Mouse (Mus musculus): Measurements from ENCODE around the gene Tdo2. TPM values are rescaled to one million over a fixed set of nuclear protein-coding genes. Genes with fewer than 3 reads are reported as not detected.

Tdo2 gene
- 0.04 and 0.40 TPM in 2 replicates for polyA plus RNA-seq (2012; rRNA removed)

- no peak for DNase-seq (ENCODE audit: low spot score)
These were observed at the start of gene Tdo2 for GRCm38 (mm10) chr3:81976102-81976501. Tdo2 (minus strand) TSS chr3:81976202.

- DNase-seq (ENCODE audit: low spot score) = no peak
These were observed 47.1 kb upstream of the Tdo2 start for GRCm38 (mm10) chr3:82023065-82023464.

- no peak for DNase-seq (ENCODE audit: low spot score)
These were observed 46.5 kb upstream of the Tdo2 start for GRCm38 (mm10) chr3:82022421-82022920.

GRCm38 (mm10) chr3:82014148-82014703, 38.2 kb upstream of the Tdo2 start:
- no peak for DNase-seq (ENCODE audit: low spot score)

- no peak for DNase-seq (ENCODE audit: low spot score)
These were observed 31.0 kb upstream of the Tdo2 start for GRCm38 (mm10) chr3:82007002-82007401.

- no peak for DNase-seq (ENCODE audit: low spot score)
These were observed 20.0 kb upstream of the Tdo2 start for GRCm38 (mm10) chr3:81995988-81996387.

- no peak for DNase-seq (ENCODE audit: low spot score)
These were observed 19.4 kb upstream of the Tdo2 start for GRCm38 (mm10) chr3:81995371-81995770.

- no peak for DNase-seq (ENCODE audit: low spot score)
These were observed 14.5 kb upstream of the Tdo2 start for GRCm38 (mm10) chr3:81990531-81990930.

- no peak for DNase-seq (ENCODE audit: low spot score)
These were observed 13.7 kb upstream of the Tdo2 start for GRCm38 (mm10) chr3:81989692-81990141.

GRCm38 (mm10) chr3:81987628-81988027, 11.6 kb upstream of the Tdo2 start:
- no peak for DNase-seq (ENCODE audit: low spot score)

- no peak for DNase-seq (ENCODE audit: low spot score)
These were observed 10.1 kb upstream of the Tdo2 start for GRCm38 (mm10) chr3:81986103-81986502.

- no peak for DNase-seq (ENCODE audit: low spot score)
These were observed 9.1 kb upstream of the Tdo2 start for GRCm38 (mm10) chr3:81985100-81985499.

GRCm38 (mm10) chr3:81983120-81983895, 7.3 kb upstream of the Tdo2 start:
- no peak for DNase-seq (ENCODE audit: low spot score)

- no peak for DNase-seq (ENCODE audit: low spot score)
These were observed 6.0 kb upstream of the Tdo2 start, which contains the start of gene Asic5 for GRCm38 (mm10) chr3:81981990-81982389. Asic5 (plus strand) TSS chr3:81982290.

GRCm38 (mm10) chr3:81981576-81981975, 5.6 kb upstream of the Tdo2 start:
- DNase-seq (ENCODE audit: low spot score) = no peak

- DNase-seq (ENCODE audit: low spot score) = no peak
These were observed 395 bp downstream of the Tdo2 start for GRCm38 (mm10) chr3:81975607-81976006.

- DNase-seq (ENCODE audit: low spot score) = no peak
These were observed 11.4 kb downstream of the Tdo2 start for GRCm38 (mm10) chr3:81964596-81964995.

GRCm38 (mm10) chr3:81963768-81964167, 12.2 kb downstream of the Tdo2 start:
- no peak for DNase-seq (ENCODE audit: low spot score)

- no peak for DNase-seq (ENCODE audit: low spot score)
These were observed 14.7 kb downstream of the Tdo2 start for GRCm38 (mm10) chr3:81961336-81961735.

- DNase-seq (ENCODE audit: low spot score) = no peak
These were observed 18.5 kb downstream of the Tdo2 start for GRCm38 (mm10) chr3:81957484-81957883.

GRCm38 (mm10) chr3:81951785-81952184, 24.2 kb downstream of the Tdo2 start:
- no peak for DNase-seq (ENCODE audit: low spot score)

GRCm38 (mm10) chr3:81949048-81949447, 27.0 kb downstream of the Tdo2 start:
- DNase-seq (ENCODE audit: low spot score) = no peak

- no peak for DNase-seq (ENCODE audit: low spot score)
These were observed 31.1 kb downstream of the Tdo2 start for GRCm38 (mm10) chr3:81944851-81945393.

Measured in urinary bladder, adult 2 months (tissue).